Comparison of ENCODE assay signal across 25 mouse cellular contexts in genomic region chr7:145148902-145149301, GRCm38 (mm10). TPM values are rescaled to one million over a fixed set of nuclear protein-coding genes. Genes with fewer than 3 reads are reported as not detected.
DNase-seq lines count a peak whose midpoint lies in the region; ATAC-seq lines count a peak whose summit lies in the region.
"Had no signal": no experiment of that assay in that cellular context is flagged by ENCODE, and none has a peak within 500 bp of the region (broad histone marks: within the 10 kb centered on the region; RNA-seq: fewer than 3 reads in every experiment).

No protein-coding gene starts in this region.

- no peak overlapping the region for H3K9ac ChIP-seq in liver, embryonic 11.5 days (ENCODE audit: low read depth, low read length)
- H3K9ac ChIP-seq: hindbrain, embryonic 13.5 days had no signal

- H3K36me3 ChIP-seq in liver, embryonic 11.5 days (ENCODE audit: control insufficient read depth, insufficient read depth, low read length): no peaks in the 10 kb centered on the region
- H3K36me3 ChIP-seq: hindbrain, embryonic 10.5 days; hindbrain, embryonic 13.5 days had no signal

- WGBS in liver, embryonic 11.5 days: 57% methylated on average over 4 of the region's 4 CpGs

- no peak overlapping the region for H3K27ac ChIP-seq in liver, embryonic 11.5 days (ENCODE audit: low read depth, low read length)
- H3K27ac ChIP-seq: hindbrain, embryonic 10.5 days; hindbrain, embryonic 13.5 days had no signal

- no peak for DNase-seq in thymus, postnatal 4 days
- no peak for DNase-seq in gastrocnemius, postnatal 14 days
- DNase-seq in liver, embryonic 11.5 days (ENCODE audit: low spot score): no peak
- DNase-seq: adrenal gland, adult 8-10 months; adrenal gland, postnatal 25 days; cerebellum, adult 11-12 months; cerebellum, adult 8-10 months; cerebellum, postnatal 10 days; cerebellum, postnatal 36 days; gastrocnemius, postnatal 36 days; heart, adult 11 months had no signal

- no peaks in the 10 kb centered on the region for H3K9me3 ChIP-seq in liver, embryonic 11.5 days (ENCODE audit: control insufficient read depth, low read length)
- H3K9me3 ChIP-seq: hindbrain, embryonic 10.5 days had no signal

- intact Hi-C loops in gastrocnemius, postnatal 14 days (cut with DNase I; ENCODE audit: low total_unique reads): no loop called here

- ATAC-seq in common myeloid progenitor, adult 5-6 weeks (replicated peaks; ENCODE audit: low read depth, poor library complexity, severe bottlenecking): peak; percentile 71
- ATAC-seq in hematopoietic stem cell, adult 5-6 weeks (replicated peaks in 1 of 2; ENCODE audit: insufficient read depth in 1 of 2, low FRiP score in 2 of 2, low TSS enrichment in 1 of 2, low read depth in 1 of 2, poor library complexity in 2 of 2, severe bottlenecking in 2 of 2): peak; percentile 57 to 65; a peak in 3 of 4 replicates
- peak; percentile 76 for ATAC-seq in megakaryocyte progenitor cell, adult 5-6 weeks (replicated peaks; ENCODE audit: poor library complexity)
- no peak for ATAC-seq in liver, embryonic 11.5 days (replicated peaks; ENCODE audit: low FRiP score)
- ATAC-seq: activated CD4-positive, CD25-positive, alpha-beta regulatory T cell, adult 4 months; forebrain, embryonic 14.5 days; hindbrain, embryonic 16.5 days had no signal

- H3K4me3 ChIP-seq in liver, embryonic 11.5 days (ENCODE audit: low read depth, low read length): no peak overlapping the region
- H3K4me3 ChIP-seq: hindbrain, embryonic 10.5 days; hindbrain, embryonic 13.5 days had no signal

- H3K4me1 ChIP-seq in liver, embryonic 11.5 days (replicated peaks; ENCODE audit: control insufficient read depth, insufficient read depth, low read length): no peaks in the 10 kb centered on the region

- H3K27me3 ChIP-seq in liver, embryonic 11.5 days (replicated peaks; ENCODE audit: control insufficient read depth, insufficient read depth, low read length): no peaks in the 10 kb centered on the region

- no peak overlapping the region for H3K4me2 ChIP-seq in liver, embryonic 11.5 days
- H3K4me2 ChIP-seq: heart, embryonic 11.5 days; hindbrain, embryonic 13.5 days had no signal

RNA-seq across cellular contexts. Expression of gene 1810010D01Rik, which starts 59.0 kb away (rescaled TPM):
- not detected in 2 replicates for total RNA-seq in common myeloid progenitor, adult 5-6 weeks (2017)
- total RNA-seq in hematopoietic stem cell, adult 5-6 weeks (2017): not detected in 2 replicates
- total RNA-seq in megakaryocyte progenitor cell, adult 5-6 weeks (2015): not detected in 2 replicates
- total RNA-seq in megakaryocyte progenitor cell, adult 5-6 weeks (2017): not detected in 2 replicates
- under 1 TPM in 1 of 2 experiments, not detected in 1; 0.35 TPM for total RNA-seq in gastrocnemius, postnatal 14 days (2021)
- polyA plus RNA-seq in liver, embryonic 11.5 days (2014; fragmentation: Nextera tagmentation; extraction: Ambion mirVana): 0.29 and 0.67 TPM in 2 replicates
- total RNA-seq: gastrocnemius, adult 8-10 months; gastrocnemius, postnatal 36 days; heart, postnatal 25 days had no signal
- polyA plus RNA-seq: activated CD4-positive, CD25-positive, alpha-beta regulatory T cell, adult 4 months; embryonic facial prominence, embryonic 14.5 days; forebrain, embryonic 14.5 days; heart, embryonic 11.5 days; heart, embryonic 14.5 days; heart, postnatal 0 days; hindbrain, embryonic 13.5 days; hindbrain, embryonic 16.5 days had no signal
